Mouse (Mus musculus) cerebellum, postnatal 36 days (tissue): ENCODE data around the gene Tank.

ENCODE experiments used
- DNase-seq, 2 experiments: peaks; one replicate each; pipeline ENCODE4 v3.0.0; 2021 to 2022; ENCODE audit warnings: mixed read lengths in 2 of 2

Gene Tank

GRCm38 (mm10) chr2:61578433-61578832 is at the start of gene Tank:
Gene Tank (plus strand): TSS chr2:61578585.
- no peak for DNase-seq

DNA sequence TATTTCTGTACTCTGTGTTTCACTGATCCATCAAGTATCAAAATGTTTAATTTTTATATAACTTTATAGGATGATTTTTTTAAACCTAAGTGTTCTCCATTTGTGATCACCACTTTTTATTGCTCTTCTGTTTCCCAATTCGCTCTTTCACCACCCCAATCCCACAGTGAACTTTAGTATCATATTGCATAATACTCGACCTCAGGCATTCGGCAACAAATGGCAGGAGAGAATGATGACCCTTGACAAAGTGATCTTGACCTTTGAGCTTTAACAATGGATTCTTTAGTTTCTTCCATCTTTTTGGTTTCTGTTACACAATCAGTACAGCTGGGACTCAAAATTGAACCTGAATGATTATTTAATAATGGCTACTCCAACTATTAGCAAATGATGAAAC is 46.1 kb upstream of the Tank start:
- DNase-seq: no peak

DNA sequence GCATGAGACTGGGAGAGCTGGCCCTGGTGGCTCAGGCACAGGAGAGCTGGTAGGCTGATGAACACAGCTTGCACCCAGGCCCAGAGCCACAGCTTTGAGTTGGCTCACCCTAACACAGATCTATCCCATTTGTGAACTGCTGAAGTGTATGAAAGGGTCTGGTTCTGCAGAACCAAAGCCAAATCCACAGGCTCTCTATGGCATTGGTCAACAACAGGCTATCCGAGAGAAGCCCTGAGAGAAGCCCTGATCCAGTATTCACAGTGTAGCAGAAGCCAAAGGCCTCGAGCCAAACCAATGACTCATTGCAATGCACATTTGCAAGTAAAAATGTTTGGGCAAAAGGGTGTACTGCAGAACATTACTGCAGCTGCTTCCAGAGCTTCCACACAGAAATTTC is 45.3 kb upstream of the Tank start:
- peak; percentile 53 to 66 for DNase-seq

- no peak for DNase-seq
Measured at GRCm38 (mm10) chr2:61536901-61537300, 41.5 kb upstream of the Tank start.

- no peak for DNase-seq
Measured at GRCm38 (mm10) chr2:61539378-61539777, 39.0 kb upstream of the Tank start.

- DNase-seq: no peak
Measured at GRCm38 (mm10) chr2:61542426-61542825, 36.0 kb upstream of the Tank start.

DNA sequence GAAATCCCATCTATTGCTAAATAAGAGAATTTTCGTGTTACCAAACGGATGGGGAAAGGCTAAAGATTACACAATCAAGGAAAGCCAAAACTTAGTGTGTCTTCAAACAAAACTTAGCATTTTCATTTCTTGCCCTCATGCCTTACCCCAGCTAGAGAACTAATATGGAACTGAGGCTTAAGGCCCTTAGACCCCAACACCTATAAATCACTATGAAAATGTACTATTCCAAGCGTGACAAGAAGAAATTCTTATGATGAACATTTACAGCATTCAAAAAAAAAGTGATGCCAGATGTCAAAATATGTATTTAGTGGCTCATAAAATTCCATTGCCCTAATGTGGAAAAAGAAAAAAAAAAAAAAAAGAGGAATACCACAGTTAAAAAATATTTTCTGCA is 32.7 kb upstream of the Tank start:
- no peak for DNase-seq

- no peak for DNase-seq
Measured at GRCm38 (mm10) chr2:61548021-61548420, 30.4 kb upstream of the Tank start.

GRCm38 (mm10) chr2:61551680-61552079 is 26.7 kb upstream of the Tank start:
- no peak for DNase-seq

- DNase-seq: no peak
Measured at GRCm38 (mm10) chr2:61555367-61555766, 23.0 kb upstream of the Tank start.

- no peak for DNase-seq
Measured at GRCm38 (mm10) chr2:61555825-61556224, 22.6 kb upstream of the Tank start.

- no peak for DNase-seq
Measured at GRCm38 (mm10) chr2:61556639-61557038, 21.7 kb upstream of the Tank start.

DNA sequence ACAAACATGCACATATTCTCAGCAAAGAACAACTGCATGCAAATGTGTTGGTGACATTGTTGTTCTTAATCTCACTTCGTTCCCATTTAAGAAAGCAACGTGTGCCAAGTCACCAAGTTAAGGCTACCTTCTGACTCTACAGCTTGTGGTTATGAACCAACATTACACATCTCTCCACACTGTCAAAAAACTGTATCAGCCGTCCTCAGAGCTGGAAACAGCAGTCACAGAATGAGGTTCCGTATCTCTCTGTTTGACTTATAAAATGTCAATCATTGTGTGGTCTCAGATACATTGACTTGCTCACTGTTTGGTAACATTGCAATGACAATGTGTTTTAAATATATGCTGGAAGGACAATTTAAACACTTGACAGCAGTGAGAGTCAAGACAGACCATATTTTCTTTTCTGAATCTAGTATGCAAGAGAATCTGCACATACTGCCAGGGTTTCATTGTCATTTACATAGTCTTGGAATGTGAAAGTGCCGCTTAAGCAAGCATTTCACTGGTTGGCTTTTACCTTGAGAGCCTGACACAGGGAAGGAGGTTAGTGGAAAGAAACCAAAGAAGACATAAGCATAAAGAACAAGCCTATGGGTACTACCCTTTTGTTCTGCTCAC is 20.4 kb upstream of the Tank start:
- no peak for DNase-seq

DNA sequence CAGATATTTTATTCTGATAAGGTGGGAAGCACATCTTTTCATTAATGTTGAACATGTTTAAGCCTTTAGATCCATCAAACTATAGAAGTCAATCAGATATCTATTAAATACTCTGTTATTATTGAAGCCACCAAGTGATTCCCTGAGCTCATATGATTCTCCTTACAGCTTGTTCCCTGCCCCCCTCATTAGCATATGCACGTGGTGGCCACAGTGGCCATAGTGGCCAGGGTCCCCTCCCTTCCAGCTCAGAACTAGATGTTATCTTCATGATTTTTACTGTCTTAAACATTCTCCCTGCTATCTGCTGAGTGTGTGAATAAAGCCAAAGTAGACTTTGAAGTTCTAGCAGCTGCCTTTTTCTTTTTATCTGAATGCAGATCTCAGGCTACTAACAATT is 17.3 kb upstream of the Tank start:
- DNase-seq: no peak

DNA sequence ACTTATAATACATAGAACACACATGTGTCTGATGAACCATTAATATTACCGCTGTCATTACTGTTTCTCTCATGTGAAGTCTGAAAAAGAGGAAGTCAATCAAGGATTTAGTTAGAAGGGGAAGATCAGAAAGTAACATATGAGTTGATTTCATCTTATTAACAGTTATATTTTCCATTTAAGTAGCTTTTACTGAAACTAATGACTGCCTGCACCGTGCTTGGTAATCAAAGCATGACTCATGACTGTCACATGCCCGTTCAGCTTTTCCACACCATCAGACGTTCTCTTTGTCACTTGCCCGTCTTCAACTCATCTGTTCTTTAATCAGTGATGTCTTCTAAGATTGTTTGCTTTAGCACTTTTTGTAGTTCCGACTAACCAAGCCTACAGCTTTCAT is 15.2 kb upstream of the Tank start:
- DNase-seq: no peak

- no peak for DNase-seq
Measured at GRCm38 (mm10) chr2:61567045-61567783, 11.2 kb upstream of the Tank start.

DNA sequence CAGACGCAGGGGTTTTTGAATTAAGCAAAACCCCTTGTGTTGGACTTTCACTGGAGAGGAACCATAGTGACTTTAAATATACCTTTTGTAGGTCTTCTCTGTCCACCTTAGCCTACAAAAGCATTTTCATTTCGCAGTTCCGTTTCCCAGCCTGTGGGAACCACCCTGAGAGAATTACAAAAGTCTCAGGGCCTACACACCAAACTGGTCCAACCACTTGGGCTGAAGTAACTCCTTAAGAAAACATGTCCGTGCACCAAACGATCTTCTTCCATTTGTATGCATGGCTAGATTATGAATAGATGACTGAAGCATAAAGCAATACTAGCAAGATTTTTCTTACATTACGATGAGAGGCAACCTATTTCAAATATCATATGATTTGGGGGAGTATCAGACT is 9.2 kb upstream of the Tank start:
- DNase-seq: no peak

- DNase-seq: no peak
Measured at GRCm38 (mm10) chr2:61571343-61571955, 6.9 kb upstream of the Tank start.

- no peak for DNase-seq
Measured at GRCm38 (mm10) chr2:61576497-61576896, 1.9 kb upstream of the Tank start.

DNA sequence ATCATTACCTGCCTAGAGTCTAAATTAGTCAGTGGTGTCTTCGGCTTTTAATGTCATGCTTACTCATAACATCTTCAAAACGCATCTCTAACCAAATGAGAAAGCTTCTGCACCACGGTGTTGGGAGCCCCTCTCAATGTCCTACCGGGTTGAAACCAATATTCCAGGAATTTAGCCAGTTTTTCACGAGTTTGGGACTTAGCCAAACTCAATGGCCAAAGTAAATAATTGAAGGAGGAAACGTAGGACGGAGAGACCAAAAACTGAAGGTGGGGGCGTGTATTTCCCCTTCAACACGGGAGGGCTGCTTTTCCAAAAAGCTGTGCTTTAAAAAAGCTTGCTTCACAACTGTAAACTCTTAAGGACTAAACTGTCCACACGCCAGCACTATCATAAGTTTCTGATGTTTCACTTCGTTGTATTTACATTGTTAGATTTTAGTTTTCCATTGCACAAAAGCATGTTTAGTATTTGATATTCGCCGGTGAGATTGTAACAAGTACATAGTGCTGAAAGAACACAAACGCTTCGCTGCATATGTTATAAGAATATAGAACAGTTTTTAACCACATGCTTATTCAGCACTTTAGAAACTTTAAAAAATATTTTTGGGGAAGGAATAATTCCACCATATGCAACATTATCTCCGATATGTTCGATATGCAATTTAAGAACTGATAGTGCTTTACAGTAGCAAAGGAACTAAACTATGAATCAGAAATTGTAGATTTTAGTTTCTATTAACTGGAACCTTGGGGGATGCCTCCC is 1.3 kb upstream of the Tank start:
- DNase-seq: no peak

- no peak for DNase-seq
Measured at GRCm38 (mm10) chr2:61577696-61578062, 706 bp upstream of the Tank start.

DNA sequence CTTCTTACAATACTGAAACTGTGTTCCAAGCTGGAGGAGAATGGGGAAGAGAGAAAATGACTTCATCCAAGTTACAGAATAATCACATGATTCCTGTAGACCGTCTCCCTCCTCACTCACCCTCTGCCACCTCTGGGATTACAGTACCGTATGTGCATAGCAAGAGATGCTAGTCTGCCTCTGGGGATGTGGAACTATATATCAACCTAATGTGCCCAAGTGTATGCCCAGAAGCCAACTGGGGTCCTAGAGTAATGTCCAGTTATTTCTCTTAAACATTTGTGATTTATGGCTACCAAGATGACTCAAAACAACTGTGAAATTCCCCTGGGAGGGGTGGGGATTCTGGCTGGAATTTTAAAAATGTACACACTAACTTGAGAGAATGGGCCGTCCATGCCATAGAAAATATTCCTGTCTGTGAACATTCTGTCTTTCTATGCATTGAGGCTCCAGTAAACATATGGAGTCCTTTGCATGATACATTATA is 1.2 kb downstream of the Tank start:
- DNase-seq: no peak

DNA sequence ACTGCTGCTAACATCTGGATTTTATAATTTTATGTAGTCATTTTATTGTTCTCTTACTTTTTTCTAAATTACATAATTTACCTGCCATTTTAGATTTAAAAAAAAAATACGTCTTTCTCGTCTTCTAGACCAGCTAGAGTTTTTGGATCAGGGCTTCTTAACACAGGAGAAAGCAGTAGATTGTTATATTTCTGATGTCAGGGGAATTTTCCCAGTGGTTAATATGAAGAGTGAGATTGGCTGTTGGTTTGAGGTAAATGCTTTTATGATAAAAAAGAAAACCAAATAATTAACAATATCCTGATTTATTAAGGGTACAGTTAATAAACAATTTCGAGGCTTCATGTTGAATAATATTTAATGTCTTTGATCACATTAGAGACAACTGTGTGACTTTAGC is 1.7 kb downstream of the Tank start:
- no peak for DNase-seq
